Mouse (Mus musculus): ENCODE results near the gene Rpl39l. TPM values are rescaled to one million over a fixed set of nuclear protein-coding genes. Genes with fewer than 3 reads are reported as not detected.
"Not testable (repeated sequence)": the region's sequence is repeated elsewhere in the genome, so short reads cannot be mapped to it uniquely, and the experiment has no call there.

The Rpl39l gene
- total RNA-seq (2021): not detected

GRCm38 (mm10) chr16:10170005-10170404 is at the start of gene Rpl39l:
Gene Rpl39l (plus strand): TSS chr16:10170226.
- DNase-seq: no peak

- DNase-seq: no peak
These were observed 42.4 kb upstream of the Rpl39l start for GRCm38 (mm10) chr16:10127586-10127985.

- DNase-seq: no peak
These were observed 40.7 kb upstream of the Rpl39l start for GRCm38 (mm10) chr16:10129052-10129911.

- no peak for DNase-seq
These were observed 26.9 kb upstream of the Rpl39l start for GRCm38 (mm10) chr16:10143166-10143565.

GRCm38 (mm10) chr16:10147401-10147800 is 22.6 kb upstream of the Rpl39l start:
- DNase-seq: no peak

GRCm38 (mm10) chr16:10169123-10169905 is 712 bp upstream of the Rpl39l start:
- no peak for DNase-seq

GRCm38 (mm10) chr16:10171276-10171675 is 1.2 kb downstream of the Rpl39l start:
- DNase-seq: no peak

GRCm38 (mm10) chr16:10172179-10172820 is 2.3 kb downstream of the Rpl39l start:
- no peak for DNase-seq

GRCm38 (mm10) chr16:10187461-10187860 is 17.4 kb downstream of the Rpl39l start:
- DNase-seq: not testable (repeated sequence)

GRCm38 (mm10) chr16:10192679-10193506 is 22.9 kb downstream of the Rpl39l start, which contains the start of gene Atf7ip2:
Gene Atf7ip2 (plus strand): TSS chr16:10192712.
- peak; percentile 65 to 72 for DNase-seq

- no peak for DNase-seq
These were observed 38.8 kb downstream of the Rpl39l start for GRCm38 (mm10) chr16:10208777-10209176.

GRCm38 (mm10) chr16:10216366-10216765 is 46.3 kb downstream of the Rpl39l start:
- not testable (repeated sequence) for DNase-seq

GRCm38 (mm10) chr16:10217020-10217419 is 47.0 kb downstream of the Rpl39l start:
- DNase-seq: not testable (repeated sequence)

Other genes starting within 250 kb of the Rpl39l start
- 100 to 1,000 TPM; 375 to 412 TPM for gene Grin2a, start 174.7 kb upstream of the Rpl39l start, total RNA-seq (2021)
- gene Atf7ip2, start 22.5 kb downstream of the Rpl39l start, total RNA-seq (2021): not detected
- gene Emp2, start 143.7 kb downstream of the Rpl39l start, total RNA-seq (2021): 10 to 100 TPM; 16.5 to 17.8 TPM
- 1 to 10 TPM; 5.2 to 5.5 TPM for gene Tekt5, start 225.3 kb downstream of the Rpl39l start, total RNA-seq (2021)
- 10 to 100 TPM; 16.4 to 18.1 TPM for gene Nubp1, start 241.7 kb downstream of the Rpl39l start, total RNA-seq (2021)

Data from layer of hippocampus, postnatal 36 days (tissue).